Mouse (Mus musculus) brain, embryonic 18.5 days (tissue): ENCODE measurements at regions not wholly inside any gene's neighbourhood (a gene's known extent, or its start where the extent isn't known, plus 50 kb on each side); places are given as distances from the start of the nearest gene placed in this dataset.

Source experiments
- DNase-seq: peaks from one replicate; pipeline ENCODE4 v3.0.0-alpha.2; 2012; ENCODE audit warnings: low read depth, low spot score

DNA sequence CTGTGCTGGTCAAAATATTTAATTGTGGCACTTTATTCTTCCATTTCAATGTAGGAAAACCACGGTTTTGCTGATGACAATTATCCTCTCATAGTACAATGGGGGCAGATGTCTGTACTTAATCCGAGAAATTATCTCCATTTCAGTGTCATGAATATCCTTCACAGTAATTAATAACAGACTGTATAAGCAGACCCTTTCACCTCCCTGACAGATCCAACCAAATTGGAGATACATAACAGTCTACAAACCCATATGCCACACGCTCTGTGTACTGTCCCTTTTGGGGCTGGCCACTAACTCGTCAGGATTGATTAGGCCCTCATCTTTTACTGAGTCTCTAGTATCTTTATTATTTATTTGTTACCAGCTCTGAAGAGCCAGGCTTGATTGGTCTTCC lies 212.6 kb upstream of the Igfbp7 start:
- no peak for DNase-seq

GRCm38 (mm10) chr5:77610496-77610895 lies 202.7 kb upstream of the Igfbp7 start:
- DNase-seq = peak; percentile 22

GRCm38 (mm10) chr5:77594719-77595118 lies 186.9 kb upstream of the Igfbp7 start:
- no peak for DNase-seq

DNA sequence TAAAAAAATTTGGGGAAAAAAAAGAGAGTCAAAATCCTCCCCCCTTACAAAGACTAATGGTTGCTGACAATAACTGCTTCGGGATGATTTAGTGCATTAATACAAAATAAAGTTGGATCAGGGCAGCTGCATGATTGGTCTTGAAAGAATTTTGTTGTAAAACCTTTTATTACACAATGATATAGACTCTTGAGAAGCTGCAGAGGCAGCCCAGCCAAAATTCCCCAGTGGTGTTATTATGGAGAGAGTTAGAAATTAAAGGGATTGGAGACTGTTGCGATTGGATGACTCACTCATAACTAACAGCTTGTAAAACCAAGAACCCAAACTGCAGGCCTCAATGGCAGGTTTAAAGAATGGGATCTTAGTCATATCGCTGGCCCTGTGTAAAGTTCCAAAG lies 181.4 kb upstream of the Igfbp7 start:
- no peak for DNase-seq

GRCm38 (mm10) chr5:77581702-77582101 lies 173.9 kb upstream of the Igfbp7 start:
- DNase-seq = no peak

DNA sequence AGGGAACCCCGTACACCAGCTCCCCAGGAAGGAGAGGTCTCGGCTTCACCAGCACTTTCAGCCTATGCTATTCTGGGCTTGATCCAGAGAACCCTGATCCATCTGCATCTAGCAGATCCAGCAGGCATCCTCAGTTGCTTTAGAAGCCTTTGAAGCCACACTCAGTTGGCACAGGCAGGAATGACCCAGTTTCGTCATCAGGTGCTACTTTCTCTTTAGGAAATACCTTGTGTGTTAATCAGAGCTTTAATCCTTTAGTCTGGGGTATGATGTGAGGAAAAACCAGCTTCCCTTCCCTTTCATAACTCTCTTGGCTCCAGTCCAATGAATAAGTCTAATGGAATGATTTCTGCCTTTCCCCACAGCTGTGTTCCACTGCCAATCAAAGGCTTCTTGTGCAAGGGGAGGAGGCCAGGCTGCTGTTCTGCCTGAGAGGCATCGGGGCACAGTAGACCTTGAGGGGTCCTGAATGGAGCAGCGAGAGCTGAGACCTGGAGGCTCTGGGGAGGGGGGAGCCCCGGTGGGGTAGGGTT lies 173.3 kb upstream of the Igfbp7 start:
- DNase-seq = peak; percentile 42

- DNase-seq = no peak
Measured at GRCm38 (mm10) chr5:77579826-77580745, 172.2 kb upstream of the Igfbp7 start.

DNA sequence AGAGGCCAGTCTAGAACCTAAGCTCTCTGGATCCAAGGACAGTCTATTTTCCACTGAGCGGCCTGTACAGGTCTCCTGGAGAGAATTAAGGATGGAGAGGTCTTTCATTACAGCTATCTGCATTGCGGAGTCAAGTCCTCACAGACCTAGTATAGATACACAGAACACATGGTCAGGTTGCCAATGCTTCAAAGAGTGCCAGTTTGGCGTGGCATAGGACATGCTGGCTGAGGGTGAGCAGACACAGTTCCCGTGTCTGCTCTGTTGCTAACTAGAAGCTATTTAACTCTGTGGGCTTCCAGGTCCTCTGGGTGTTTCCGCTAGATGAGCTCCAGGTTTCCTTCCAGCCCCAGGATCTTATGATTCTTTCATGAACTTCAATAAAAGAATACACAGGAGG lies 169.0 kb upstream of the Igfbp7 start:
- DNase-seq = no peak

DNA sequence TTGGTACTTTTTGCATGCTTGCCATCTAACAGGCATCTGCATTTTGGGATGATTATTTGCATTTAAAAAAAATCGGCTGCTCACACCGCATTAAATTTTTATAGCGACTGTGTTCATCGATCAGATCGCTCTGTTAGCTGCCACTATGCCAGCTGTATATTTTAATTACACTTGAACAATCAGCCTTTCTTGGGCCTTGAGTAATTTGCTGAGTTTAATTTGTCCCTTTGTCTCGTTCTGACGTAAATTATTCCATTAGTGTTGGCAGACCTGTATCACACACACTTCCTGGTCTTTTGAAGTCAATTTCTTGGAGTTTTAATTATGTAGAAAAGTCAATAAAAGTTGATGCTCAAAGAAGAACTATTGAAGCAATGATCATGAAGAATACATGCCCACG lies 167.9 kb upstream of the Igfbp7 start:
- DNase-seq = no peak

GRCm38 (mm10) chr5:77570364-77570763 lies 162.5 kb upstream of the Igfbp7 start:
- DNase-seq = no peak

DNA sequence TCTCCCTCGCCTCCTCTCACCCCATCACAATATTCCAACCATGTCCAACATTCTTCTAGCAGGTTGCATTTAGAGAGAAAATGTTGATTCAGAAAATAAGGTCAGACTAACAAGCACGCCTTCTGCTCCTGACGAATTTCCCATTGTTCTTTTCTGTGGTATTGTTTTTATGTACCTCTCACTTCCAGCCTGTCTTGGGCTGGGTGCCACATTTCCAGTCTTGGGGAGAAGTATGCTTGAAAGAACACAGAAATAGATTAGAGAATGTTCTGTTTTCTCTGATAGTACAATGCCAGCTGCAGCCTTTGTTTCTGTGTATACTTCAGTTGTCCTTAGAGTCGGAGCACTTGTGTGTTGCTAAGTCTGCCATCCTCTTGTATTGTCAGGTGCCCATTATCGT lies 160.3 kb upstream of the Igfbp7 start:
- DNase-seq = no peak

DNA sequence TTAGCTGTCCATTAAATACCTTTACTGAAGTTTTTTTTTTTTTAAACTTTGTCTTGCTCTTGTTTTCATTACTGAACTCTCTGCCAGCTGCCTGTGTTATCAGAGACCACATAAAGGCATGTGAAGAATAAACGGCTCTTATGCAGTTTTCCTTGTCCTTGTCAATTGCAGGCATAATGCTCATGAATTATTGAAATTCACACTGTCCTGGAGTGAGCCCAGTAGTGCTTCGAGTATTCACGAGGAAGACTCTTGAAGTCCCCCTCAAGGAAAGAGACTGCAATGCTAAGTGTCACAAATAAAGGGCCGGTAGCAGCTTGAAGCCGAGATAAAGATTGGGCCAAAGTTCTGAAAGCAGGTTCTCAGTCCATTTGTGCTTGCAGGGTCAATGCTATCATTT lies 144.7 kb upstream of the Igfbp7 start:
- DNase-seq = no peak

GRCm38 (mm10) chr5:77552081-77552480 lies 144.2 kb upstream of the Igfbp7 start:
- DNase-seq = no peak

GRCm38 (mm10) chr5:77546001-77546620 lies 138.3 kb upstream of the Igfbp7 start:
- no peak for DNase-seq

DNA sequence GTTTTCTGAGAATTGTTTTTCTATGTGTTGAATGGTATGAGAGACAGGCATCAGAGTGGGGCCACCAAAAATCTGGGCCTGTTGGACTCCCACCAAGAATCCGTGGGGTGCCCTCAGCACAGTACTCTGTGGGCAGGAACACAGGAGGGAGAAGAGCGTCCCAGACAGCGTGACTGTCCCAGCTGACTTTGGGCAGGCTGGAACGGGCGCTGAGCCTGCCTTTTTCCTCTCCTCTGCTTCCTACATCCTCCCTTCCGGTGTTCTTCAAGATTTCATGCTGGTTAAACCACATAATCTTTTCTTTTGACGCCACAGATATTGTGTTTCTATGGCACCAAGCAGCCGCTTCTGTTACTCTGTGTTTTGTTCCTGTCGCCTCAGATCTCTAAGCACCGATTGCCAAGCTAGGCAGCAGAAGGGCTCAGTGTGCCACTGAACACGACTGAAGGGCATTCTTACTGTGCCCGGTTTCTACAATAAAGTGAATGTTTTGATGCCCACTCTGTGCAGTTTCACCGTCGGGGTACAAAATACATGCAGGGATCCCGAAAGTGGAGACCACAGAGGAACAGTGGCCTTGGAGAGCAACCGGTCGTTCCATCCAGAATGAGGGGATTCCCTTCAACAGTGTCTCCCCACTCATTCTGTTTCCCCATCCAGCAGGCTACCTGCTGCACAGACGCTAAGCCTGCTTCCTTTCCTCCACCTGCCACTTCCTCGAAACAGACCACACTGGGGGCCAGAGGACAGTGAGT lies 124.6 kb upstream of the Igfbp7 start:
- DNase-seq = peak; percentile 32

- no peak for DNase-seq
Measured at GRCm38 (mm10) chr5:77530376-77530775, 122.5 kb upstream of the Igfbp7 start.

DNA sequence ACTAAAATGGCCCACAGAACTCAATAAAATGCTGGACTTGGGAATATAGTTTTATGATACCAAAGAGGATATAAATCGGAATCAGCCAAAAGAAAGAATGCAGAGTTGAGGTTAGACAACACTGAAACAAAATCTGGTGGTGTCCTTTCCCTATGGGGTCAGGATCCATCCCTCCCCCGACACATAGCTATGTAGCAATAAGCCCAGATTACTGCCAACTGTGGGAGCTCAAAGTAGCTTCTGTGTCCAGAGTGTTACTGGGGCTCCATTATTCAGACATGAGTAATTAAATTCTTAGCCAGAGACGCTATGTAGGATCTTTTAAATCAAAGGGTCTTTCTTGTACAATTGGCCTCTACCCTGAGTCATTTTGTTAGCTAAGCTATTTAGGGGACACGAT lies 109.4 kb upstream of the Igfbp7 start:
- DNase-seq = no peak

- DNase-seq = no peak
Measured at GRCm38 (mm10) chr5:77515448-77515847, 107.6 kb upstream of the Igfbp7 start.

DNA sequence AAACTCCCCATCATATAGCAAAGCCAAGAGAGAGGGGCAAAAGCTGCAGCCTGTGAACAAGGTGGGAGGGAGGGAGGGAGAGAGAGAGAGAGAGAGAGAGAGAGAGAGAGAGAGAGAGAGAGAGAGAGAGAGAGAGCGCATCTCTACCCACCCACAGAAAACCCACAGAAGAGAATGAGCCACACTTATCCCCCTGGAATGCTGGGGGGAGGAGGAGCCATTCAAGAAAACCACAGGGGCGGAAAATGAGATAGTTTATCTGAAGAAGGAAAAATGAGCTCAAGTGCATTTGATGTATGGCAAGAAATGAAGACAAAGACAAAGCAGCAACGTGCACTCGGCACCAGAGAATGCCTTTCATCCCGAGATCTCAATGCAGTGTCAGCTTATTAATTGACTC lies 94.8 kb upstream of the Igfbp7 start:
- DNase-seq = no peak

- DNase-seq = no peak
Measured at GRCm38 (mm10) chr5:77499949-77500460, 92.2 kb upstream of the Igfbp7 start.

DNA sequence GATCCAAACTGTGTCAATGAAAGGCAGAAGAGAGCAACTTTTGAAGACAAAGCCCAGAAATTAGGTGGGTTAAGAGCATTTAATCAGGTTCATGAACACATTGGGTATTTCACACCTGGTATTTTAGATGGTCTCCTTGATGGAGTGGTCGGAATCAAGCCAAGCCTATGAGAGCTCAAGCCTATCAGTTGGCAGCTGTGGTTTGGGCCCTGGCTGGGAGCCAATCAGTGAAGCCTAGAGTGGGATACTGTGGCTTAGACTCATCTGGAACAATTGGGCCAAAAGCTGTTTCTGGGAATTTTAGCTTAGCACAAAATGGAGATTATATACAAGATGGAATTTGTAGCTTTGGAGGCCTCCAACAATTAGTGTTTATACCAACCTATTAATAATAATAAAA lies 86.8 kb upstream of the Igfbp7 start:
- no peak for DNase-seq

- DNase-seq = no peak
Measured at GRCm38 (mm10) chr5:77488969-77489368, 81.1 kb upstream of the Igfbp7 start.
